Mouse (Mus musculus) liver, embryonic 14.5 days (tissue): ENCODE measurements around the gene Pigm. TPM values are rescaled to one million over a fixed set of nuclear protein-coding genes. Genes with fewer than 3 reads are reported as not detected.
A peak's percentile ranks its signal among the peaks of the same experiment; 100 is the strongest.

Experiments used
- ATAC-seq: fragments of 200-750 bp; cut with Nextera tagmentation; 2 replicates; pipeline ENCODE4 v1.8.0; 2017; ENCODE audit warnings: moderate number of reproducible peaks, mild to moderate bottlenecking, moderate library complexity; ENCODE audit not compliant: insufficient read depth
- DNase-seq, 3 experiments: peaks; one replicate each; pipeline ENCODE4 v3.0.0-alpha.2; 2012 to 2013; ENCODE audit warnings: low read depth in 3 of 3, low spot score in 3 of 3
- H3K27ac ChIP-seq: fragments of 300-500 bp; sonication (generic); 2 replicates; pipeline ENCODE4 v1.5.1; 2014; ENCODE audit warnings: moderate library complexity, mild to moderate bottlenecking, control low read depth, inconsistent platforms
- H3K27me3 ChIP-seq: fragments of 300-500 bp; sonication (generic); 2 replicates; pipeline ENCODE4 v1.6.1; 2014; ENCODE audit warnings: mild to moderate bottlenecking, low read length, moderate library complexity; ENCODE audit not compliant: control insufficient read depth, insufficient read depth
- H3K36me3 ChIP-seq: fragments of 300-500 bp; sonication (generic); replicated peaks from 2 replicates; pipeline ENCODE4 v1.6.1; 2014; ENCODE audit warnings: low read depth; ENCODE audit not compliant: control insufficient read depth, insufficient read depth
- H3K4me1 ChIP-seq, 2 experiments: fragments of 200-500 bp in 1 of 2; fragments of 300-500 bp in 1 of 2; sonication (generic) in 1 of 2; replicated peaks; 2 replicates each; pipeline ENCODE4 v1.6.1; 2012 to 2014; ENCODE audit warnings: antibody characterized with exemption in 1 of 2, inconsistent platforms in 1 of 2, low read length in 1 of 2; ENCODE audit not compliant: control insufficient read depth in 2 of 2, insufficient read depth in 2 of 2
- H3K4me2 ChIP-seq: fragments of 300-500 bp; sonication (generic); 2 replicates; pipeline ENCODE4 v1.6.1; 2014; ENCODE audit warnings: low read depth, mild to moderate bottlenecking, control low read depth, moderate library complexity
- H3K4me3 ChIP-seq, 2 experiments: fragments of 200-500 bp in 1 of 2; fragments of 300-500 bp in 1 of 2; sonication (generic) in 1 of 2; 2 replicates each; pipeline ENCODE4 v1.5.1; 2012 to 2014; ENCODE audit warnings: low read depth in 2 of 2, low read length in 2 of 2, mild to moderate bottlenecking in 2 of 2, control low read depth in 1 of 2, inconsistent platforms in 1 of 2, moderate library complexity in 1 of 2; ENCODE audit not compliant: insufficient read depth in 1 of 2
- H3K9ac ChIP-seq: fragments of 300-500 bp; sonication (generic); replicated peaks from 2 replicates; pipeline ENCODE4 v1.6.1; 2014; ENCODE audit warnings: mild to moderate bottlenecking, control low read depth, moderate library complexity
- H3K9me3 ChIP-seq: fragments of 300-500 bp; sonication (generic); 2 replicates; pipeline ENCODE4 v1.6.1; 2016; ENCODE audit warnings: low read length, mixed read lengths; ENCODE audit not compliant: control insufficient read depth
- CTCF ChIP-seq: IDR thresholded peaks from 2 replicates; pipeline ENCODE4 v1.5.1; 2016; ENCODE audit warnings: antibody characterized with exemption, low read depth, control low read depth
- EP300 ChIP-seq: IDR thresholded peaks from 2 replicates; pipeline ENCODE4 v1.6.1; 2016; ENCODE audit warnings: antibody characterized with exemption, low read depth
- WGBS: fragments of 180-500 bp; shearing (Covaris S2); extraction: QIAGEN DNeasy Blood & Tissue Kit; methylation state at CpG from one replicate; pipeline ENCODE4 v1.1.7; 2014; ENCODE audit not compliant: insufficient replicate concordance; 5-methylcytosine and 5-hydroxymethylcytosine counted together
- polyA plus RNA-seq, 2 experiments: library from polyadenylated mRNA; depleted of rRNA in 1 of 2; stranded (reverse) in 1 of 2; unstranded in 1 of 2; fragments of >200 nt; fragmentation: Nextera tagmentation in 1 of 2; extraction: Ambion mirVana in 1 of 2; gene quantifications; 2 replicates each; pipeline versions ENCODE4 v1.2.1 to v1.2.3; 2012 to 2014

Gene Pigm
- polyA plus RNA-seq, 2 experiments: 2.3 to 4.1 TPM

DNA sequence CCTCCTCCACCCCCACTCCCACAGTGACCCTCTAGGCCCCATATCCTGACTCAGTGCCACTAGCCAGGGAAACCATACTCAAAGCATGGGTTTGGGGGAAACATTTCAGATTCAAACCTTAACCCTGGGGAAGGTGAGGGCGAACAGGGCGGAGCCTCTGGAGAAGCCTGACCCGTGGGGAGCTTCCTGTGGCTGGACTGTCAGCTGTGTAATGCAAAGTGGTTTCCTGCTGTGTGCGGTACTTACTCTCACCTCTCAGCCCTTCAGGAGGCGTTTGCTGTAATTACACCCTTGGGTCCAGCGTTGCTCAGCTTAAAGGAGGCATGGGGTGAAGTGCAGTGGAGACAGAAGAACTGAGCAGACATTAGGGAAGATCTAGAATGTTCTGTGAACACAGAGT lies 41.8 kb downstream of the Pigm start:
- TF ChIP-seq EP300 (no peak), CTCF (no peak)
- Histone ChIP-seq H3K27ac (no peak overlapping the region), H3K4me2 (no peak overlapping the region), H3K27me3 (no peaks in the 10 kb centered on the region), H3K4me3 (no peak overlapping the region), H3K9me3 (no peaks in the 10 kb centered on the region), H3K36me3 (no peaks in the 10 kb centered on the region), H3K9ac (no peak overlapping the region), H3K4me1 (no peaks in the 10 kb centered on the region)
- DNase-seq: no peak
- 6% methylated on average over 6 of the region's 6 CpGs for WGBS
- ATAC-seq: no peak

DNA sequence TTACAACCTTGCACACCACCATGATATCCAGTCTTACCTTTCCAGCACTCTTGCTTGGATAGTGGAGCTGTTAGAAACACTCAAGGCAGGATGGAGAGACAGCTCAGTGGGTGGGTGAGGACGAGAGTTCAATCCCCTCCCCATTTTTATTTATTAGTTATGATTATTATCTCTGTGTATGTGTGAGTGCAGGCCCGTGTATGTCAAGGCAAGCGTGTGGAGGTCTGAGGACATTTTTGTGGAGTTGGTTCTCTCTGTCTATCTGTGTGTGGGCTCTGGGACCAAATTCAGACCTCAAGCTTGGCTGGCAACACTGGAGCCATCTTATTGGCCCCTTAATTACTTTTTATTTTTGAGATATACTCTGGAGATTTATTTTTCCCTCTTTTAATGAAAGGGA lies 42.3 kb downstream of the Pigm start:
- Histone ChIP-seq H3K4me3 (no peak overlapping the region), H3K9me3 (no peaks in the 10 kb centered on the region), H3K27ac (no peak overlapping the region), H3K4me2 (no peak overlapping the region), H3K36me3 (no peaks in the 10 kb centered on the region), H3K9ac (no peak overlapping the region), H3K4me1 (no peaks in the 10 kb centered on the region), H3K27me3 (no peaks in the 10 kb centered on the region)
- ATAC-seq (no peak), DNase-seq (no peak)
- TF ChIP-seq CTCF (no peak), EP300 (no peak)
- WGBS: 50% methylated on average over 3 of the region's 3 CpGs

DNA sequence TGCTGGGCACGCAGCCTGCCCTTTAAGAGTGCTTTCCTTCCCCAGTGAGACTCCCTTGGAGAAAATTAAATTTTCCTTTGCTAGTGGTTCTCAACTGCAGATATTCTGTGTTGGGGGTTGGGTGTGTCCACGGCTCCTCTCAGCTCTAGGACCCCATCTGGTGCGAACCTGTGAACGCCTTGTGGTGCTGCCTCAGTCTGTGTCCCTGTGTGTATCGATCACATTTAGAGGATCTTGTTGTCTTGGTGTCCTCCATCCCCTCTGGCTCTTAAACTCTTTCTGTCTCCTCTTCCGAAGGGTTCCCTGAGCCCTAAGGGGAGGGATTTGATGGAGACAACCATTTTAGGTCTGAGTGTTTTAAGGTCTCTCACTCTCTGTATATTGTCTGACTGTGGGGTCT lies 43.8 kb downstream of the Pigm start:
- Histone ChIP-seq H3K4me3 (no peak overlapping the region), H3K4me1 (no peaks in the 10 kb centered on the region), H3K4me2 (no peak overlapping the region), H3K9ac (no peak overlapping the region), H3K36me3 (no peaks in the 10 kb centered on the region), H3K27me3 (no peaks in the 10 kb centered on the region), H3K27ac (no peak overlapping the region), H3K9me3 (no peaks in the 10 kb centered on the region)
- no peak for DNase-seq
- ATAC-seq: no peak
- TF ChIP-seq EP300 (no peak), CTCF (no peak)
- 62% methylated on average over 6 of the region's 6 CpGs for WGBS

DNA sequence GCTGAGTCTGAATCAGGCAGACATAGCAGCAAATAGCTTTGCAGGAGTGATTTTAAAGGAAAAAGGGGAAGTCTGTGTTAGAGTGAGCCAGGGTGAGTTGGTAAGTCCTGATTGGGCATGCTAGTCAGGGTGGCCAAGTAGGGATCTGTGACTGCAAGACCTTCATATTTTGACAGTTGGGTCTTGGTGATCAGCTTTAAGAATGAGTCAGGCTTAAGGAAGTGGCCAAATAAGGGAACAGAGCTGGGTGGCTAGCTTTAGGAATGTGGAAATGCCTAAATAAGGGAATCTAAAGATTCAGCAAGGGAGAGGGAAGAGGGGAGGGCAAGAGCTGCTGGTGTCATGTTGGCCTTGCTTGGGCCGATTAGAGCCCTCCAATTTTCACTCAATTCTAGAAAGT lies 47.0 kb downstream of the Pigm start:
- Histone ChIP-seq H3K4me3 (no peak overlapping the region), H3K36me3 (no peaks in the 10 kb centered on the region), H3K27ac (no peak overlapping the region), H3K27me3 (no peaks in the 10 kb centered on the region), H3K9me3 (no peaks in the 10 kb centered on the region), H3K9ac (no peak overlapping the region), H3K4me1 (no peaks in the 10 kb centered on the region), H3K4me2 (no peak overlapping the region)
- no peak for ATAC-seq
- TF ChIP-seq CTCF: no peak
- no peak for TF ChIP-seq EP300
- WGBS: 44% methylated on average over 1 of the region's 1 CpGs
- peak in 1 of 3 experiments; percentile 10 for DNase-seq

DNA sequence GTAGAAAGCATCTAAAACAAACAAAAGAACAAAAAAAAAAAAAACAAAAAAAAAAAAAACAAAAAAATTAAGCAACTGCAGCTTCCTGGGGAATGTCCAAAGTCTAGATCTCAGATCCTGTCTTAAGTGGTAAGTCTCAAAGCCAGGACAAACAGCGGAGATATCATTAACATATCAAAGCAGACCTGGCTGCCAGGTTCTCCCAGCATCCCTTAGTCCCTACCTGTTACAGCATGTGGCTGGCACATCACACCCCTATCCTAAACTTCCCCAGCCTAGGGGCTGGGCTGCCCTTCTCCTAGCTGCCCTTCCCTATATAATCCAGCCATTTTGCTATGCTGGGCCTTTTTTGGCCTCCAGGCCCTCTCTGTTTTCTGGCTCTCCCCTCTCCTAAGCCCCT lies 50.1 kb downstream of the Pigm start:
- no peak for TF ChIP-seq EP300
- no peak for TF ChIP-seq CTCF
- Histone ChIP-seq H3K27me3 (no peaks in the 10 kb centered on the region), H3K4me3 (no peak overlapping the region), H3K4me2 (no peak overlapping the region), H3K27ac (no peak overlapping the region), H3K4me1 (no peaks in the 10 kb centered on the region), H3K36me3 (no peaks in the 10 kb centered on the region), H3K9me3 (no peaks in the 10 kb centered on the region), H3K9ac (no peak overlapping the region)
- WGBS: 67% methylated on average over 1 of the region's 1 CpGs
- DNase-seq: no peak
- no peak for ATAC-seq
